Mouse (Mus musculus): ENCODE measurements around the gene Mrpl18. TPM values are rescaled to one million over a fixed set of nuclear protein-coding genes. Genes with fewer than 3 reads are reported as not detected.

Mrpl18 gene
- total RNA-seq, 2 experiments from 2014 or later: 138 to 190 TPM

- no peak for ATAC-seq (replicated peaks; ENCODE audit: poor library complexity, severe bottlenecking)
Measured at GRCm38 (mm10) chr17:12868043-12868442, 48.1 kb downstream of the Mrpl18 start, which contains the start of gene Mas1. Mas1 (minus strand) TSS chr17:12868143.

- ATAC-seq (replicated peaks; ENCODE audit: poor library complexity, severe bottlenecking): no peak
Measured at GRCm38 (mm10) chr17:12866853-12867252, 49.3 kb downstream of the Mrpl18 start.

GRCm38 (mm10) chr17:12865407-12865806 lies 50.7 kb downstream of the Mrpl18 start:
- no peak for ATAC-seq (replicated peaks; ENCODE audit: poor library complexity, severe bottlenecking)

- ATAC-seq (replicated peaks; ENCODE audit: poor library complexity, severe bottlenecking): no peak
Measured at GRCm38 (mm10) chr17:12864111-12864510, 52.0 kb downstream of the Mrpl18 start.

Other genes with a start within 250 kb of the Mrpl18 start
- not detected in 2 replicates for gene Slc22a1, start 240.5 kb downstream of the Mrpl18 start, total RNA-seq (2014; fragmentation: Nextera tagmentation)
- gene Slc22a1, start 240.5 kb downstream of the Mrpl18 start, total RNA-seq (2017): not detected in 2 replicates
- 0.04 and 0.73 TPM in 2 replicates for gene Igf2r, start 146.7 kb downstream of the Mrpl18 start, total RNA-seq (2014; fragmentation: Nextera tagmentation)
- 0.78 and 1.5 TPM in 2 replicates for gene Igf2r, start 146.7 kb downstream of the Mrpl18 start, total RNA-seq (2017)
- gene Mas1, start 48.2 kb downstream of the Mrpl18 start, total RNA-seq (2014; fragmentation: Nextera tagmentation): not detected in 2 replicates
- not detected in 2 replicates for gene Mas1, start 48.2 kb downstream of the Mrpl18 start, total RNA-seq (2017)
- gene Mrgprh, start 40.3 kb downstream of the Mrpl18 start, total RNA-seq (2014; fragmentation: Nextera tagmentation): not detected in 2 replicates
- gene Mrgprh, start 40.3 kb downstream of the Mrpl18 start, total RNA-seq (2017): not detected in 2 replicates
- 1.7 and 3.5 TPM in 2 replicates for gene Pnldc1, start 6.1 kb downstream of the Mrpl18 start, total RNA-seq (2014; fragmentation: Nextera tagmentation)
- 1.6 TPM in 1 of 2 replicates, not detected in the other for gene Pnldc1, start 6.1 kb downstream of the Mrpl18 start, total RNA-seq (2017)
- gene Tcp1, start 644 bp downstream of the Mrpl18 start, total RNA-seq (2014; fragmentation: Nextera tagmentation): 377 and 436 TPM in 2 replicates
- gene Tcp1, start 644 bp downstream of the Mrpl18 start, total RNA-seq (2017): 932 and 1,001 TPM in 2 replicates
- gene Acat3, start 24.3 kb upstream of the Mrpl18 start, total RNA-seq (2014; fragmentation: Nextera tagmentation): not detected in 2 replicates
- gene Acat3, start 24.3 kb upstream of the Mrpl18 start, total RNA-seq (2017): 1.1 and 1.2 TPM in 2 replicates
- gene Acat2, start 44.4 kb upstream of the Mrpl18 start, total RNA-seq (2014; fragmentation: Nextera tagmentation): 21.4 and 22.9 TPM in 2 replicates
- gene Acat2, start 44.4 kb upstream of the Mrpl18 start, total RNA-seq (2017): 20.6 and 21.4 TPM in 2 replicates
- 82.6 and 83.4 TPM in 2 replicates for gene Wtap, start 77.8 kb upstream of the Mrpl18 start, total RNA-seq (2014; fragmentation: Nextera tagmentation)
- 208 and 223 TPM in 2 replicates for gene Wtap, start 77.8 kb upstream of the Mrpl18 start, total RNA-seq (2017)
- 53.7 and 64.0 TPM in 2 replicates for gene Sod2, start 90.5 kb upstream of the Mrpl18 start, total RNA-seq (2014; fragmentation: Nextera tagmentation)
- 79.6 and 99.7 TPM in 2 replicates for gene Sod2, start 90.5 kb upstream of the Mrpl18 start, total RNA-seq (2017)
- gene Gpr31b, start 136.0 kb upstream of the Mrpl18 start, total RNA-seq (2014; fragmentation: Nextera tagmentation): not detected in 2 replicates
- 0.21 and 1.6 TPM in 2 replicates for gene Gpr31b, start 136.0 kb upstream of the Mrpl18 start, total RNA-seq (2017)
- not detected in 2 replicates for gene Tcp10b, start 144.8 kb upstream of the Mrpl18 start, total RNA-seq (2014; fragmentation: Nextera tagmentation)
- gene Tcp10b, start 144.8 kb upstream of the Mrpl18 start, total RNA-seq (2017): not detected in 2 replicates
- gene Unc93a, start 215.5 kb upstream of the Mrpl18 start, total RNA-seq (2014; fragmentation: Nextera tagmentation): not detected in 2 replicates
- not detected in 2 replicates for gene Unc93a, start 215.5 kb upstream of the Mrpl18 start, total RNA-seq (2017)

Measured in granulocyte monocyte progenitor cell, adult 5-6 weeks (primary cell).